Mouse (Mus musculus) cerebellum, adult 11 months (tissue): Measurements from ENCODE around the gene Col18a1.

Experiments
- DNase-seq: peaks from one replicate; pipeline ENCODE4 v3.0.0; 2022

Col18a1 gene

DNA sequence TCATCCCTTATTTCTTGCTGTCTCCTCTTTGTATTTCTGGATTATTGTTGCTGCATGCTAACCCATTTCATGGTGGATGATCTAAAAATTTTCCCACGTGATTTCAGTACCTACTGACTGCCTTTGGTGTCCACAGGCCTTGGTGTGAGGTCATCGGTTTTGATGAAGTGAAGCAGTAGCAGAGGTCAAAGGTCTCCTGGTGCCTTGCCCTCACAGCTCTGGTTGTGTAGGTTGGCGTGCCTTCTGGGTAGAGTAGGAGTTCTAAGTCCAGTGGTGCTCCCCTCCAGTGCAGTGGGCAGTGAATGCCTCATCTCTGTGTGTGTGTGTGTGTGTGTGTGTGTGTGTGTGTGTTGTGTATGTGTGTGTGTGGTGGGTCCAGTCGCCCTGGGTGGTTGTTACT is 118.2 kb downstream of the Col18a1 start:
- DNase-seq, result no peak

DNA sequence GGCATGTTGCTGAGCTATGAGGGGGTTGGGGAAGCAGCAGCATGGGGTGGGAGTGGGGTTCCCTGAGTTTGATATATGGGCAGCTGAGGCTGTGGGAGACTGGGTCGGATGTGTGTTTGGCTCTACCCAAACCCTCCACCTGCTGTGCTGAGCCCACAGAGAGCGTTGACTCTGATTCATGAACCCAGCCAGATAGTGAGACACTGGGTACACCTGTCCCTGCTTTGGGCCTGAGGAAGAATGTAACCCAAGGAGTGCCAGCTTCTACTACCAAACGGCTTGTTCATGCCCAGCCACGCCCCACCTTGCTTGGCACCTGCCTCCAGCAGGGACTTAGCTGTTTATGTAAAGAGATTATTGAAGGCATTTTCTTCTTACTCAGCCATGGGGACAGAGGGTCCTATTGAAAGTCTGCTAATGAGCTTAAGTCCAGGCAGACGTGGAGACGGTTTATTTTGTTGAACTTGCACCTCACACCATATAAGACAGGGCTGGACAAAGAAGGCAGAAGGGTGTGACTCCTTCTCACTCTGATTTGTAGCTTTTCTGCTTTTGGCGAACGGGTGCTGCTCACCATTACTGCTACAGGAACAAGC is 127.7 kb downstream of the Col18a1 start:
- no peak for DNase-seq

DNA sequence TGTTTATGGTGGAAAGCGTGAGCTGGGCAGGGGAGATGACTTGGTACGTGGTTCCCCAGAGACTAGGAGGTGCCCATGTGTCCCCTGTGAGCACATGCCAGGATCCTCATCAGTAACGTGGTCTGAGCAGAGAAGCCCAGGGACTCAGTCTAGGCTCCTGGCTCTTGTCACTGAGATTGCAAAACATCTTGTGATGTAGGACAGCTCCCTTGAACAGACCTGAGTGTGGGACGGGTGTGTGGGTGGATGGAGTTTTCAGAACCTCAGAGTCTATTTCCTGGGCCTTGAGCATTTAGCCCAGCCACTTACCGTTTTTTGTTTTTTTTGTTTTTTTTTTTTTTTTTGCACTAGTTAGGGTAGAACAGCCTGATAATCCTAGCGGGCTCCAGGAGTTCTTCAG is 130.9 kb downstream of the Col18a1 start:
- DNase-seq, result no peak

DNA sequence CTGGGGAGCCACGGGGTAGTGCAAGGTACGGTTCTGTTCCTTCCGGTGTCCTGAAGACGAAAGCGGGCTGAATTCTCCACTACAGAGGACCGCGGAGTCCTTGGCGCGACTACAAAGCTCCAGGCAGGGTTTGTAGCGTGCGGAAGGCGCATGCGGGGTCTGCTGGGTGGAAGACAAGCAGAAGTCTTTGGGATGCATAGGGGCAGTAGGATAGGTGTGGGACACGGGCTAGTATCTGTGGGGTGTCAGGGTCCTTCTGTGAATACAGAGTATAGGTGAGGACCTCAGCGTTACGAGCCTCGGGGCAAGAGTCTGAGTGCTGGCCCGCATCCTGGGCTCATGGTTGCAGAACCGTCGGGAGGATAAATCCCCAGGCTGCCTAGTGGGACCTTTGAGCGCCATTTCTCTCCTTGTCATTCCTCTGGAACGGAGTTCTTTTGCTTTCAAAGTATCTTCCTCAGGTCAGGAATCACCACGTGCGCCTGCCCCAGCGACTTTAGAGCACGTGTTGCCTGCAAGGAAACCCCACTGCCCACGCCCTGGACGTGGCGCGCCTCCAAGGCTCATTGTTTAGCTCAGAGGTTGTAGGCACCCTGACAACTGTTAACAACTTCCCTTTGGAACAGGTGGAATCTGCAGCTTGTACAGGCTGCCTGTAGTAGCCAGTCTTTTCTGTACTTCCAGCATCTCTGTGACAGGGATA is 132.9 kb downstream of the Col18a1 start:
- peak; percentile 50 for DNase-seq

DNA sequence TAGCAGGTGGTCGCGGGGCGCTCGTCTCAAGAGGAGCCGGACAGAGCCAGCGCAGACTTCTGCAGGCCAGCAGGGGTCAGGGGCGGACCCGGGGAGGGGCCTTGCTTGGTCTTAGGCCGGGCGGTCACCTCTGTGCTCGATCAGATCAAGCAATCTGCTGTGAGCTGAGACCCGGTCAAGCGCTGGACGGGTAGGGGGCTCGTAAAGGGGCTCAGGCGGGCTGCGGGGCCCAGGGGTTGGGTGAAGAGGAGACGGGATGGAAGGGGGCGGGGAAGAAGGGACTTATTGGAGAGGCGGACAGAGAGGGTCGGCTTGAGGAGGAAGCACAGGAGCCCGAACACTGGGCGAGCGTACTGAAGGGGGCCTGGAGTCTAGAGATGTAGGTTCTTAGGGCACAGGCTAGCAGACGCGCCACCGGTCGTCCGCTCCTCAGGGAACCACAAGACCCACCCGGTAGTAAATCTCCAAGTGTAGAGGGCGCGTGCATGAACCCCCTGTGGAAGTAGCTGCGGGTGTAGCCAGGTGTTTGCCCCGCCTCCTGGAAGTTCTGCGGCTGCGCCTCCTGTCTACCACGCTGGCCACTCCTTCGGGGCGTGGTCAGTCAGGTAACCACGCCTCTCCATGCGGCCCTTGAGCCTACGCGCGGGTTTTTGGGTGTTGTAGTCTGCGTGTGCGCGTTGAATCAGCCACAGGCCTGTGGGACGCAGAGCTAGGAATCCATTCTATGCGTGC is 133.6 kb downstream of the Col18a1 start:
- DNase-seq, result peak; percentile 97

DNA sequence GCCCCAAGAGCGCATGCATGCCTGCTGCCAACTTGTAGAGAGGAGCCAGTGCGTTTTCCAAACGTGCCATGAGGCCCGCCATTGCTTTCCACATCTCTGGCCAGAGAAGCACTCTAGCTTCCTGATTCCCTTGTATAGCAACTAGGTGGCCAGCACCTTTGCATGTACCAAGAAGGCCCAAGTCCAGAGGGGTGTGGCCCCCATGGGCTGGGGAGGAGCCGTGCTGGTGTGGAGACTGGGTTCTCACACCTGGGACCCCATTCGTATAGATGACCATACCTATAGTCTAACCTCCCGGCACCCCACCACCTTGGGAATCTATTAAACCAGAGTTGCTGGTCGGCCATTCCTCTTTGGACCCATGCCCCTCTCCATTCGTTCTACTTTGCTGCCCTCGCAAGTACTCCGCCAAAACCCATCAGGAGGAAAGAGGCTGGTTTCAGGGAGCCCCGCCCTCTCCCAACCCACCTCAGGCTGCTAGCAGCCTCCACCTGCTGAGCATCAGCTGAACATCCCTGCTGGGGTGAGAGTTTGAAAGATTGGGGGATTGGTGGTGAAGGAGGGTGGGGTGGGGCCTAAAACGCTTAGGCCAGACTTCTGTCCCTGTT is 134.5 kb downstream of the Col18a1 start, which contains the start of gene Slc19a1:
Gene Slc19a1, plus strand, starts transcription at position 474 of the 608 bp plus-strand sequence.
- peak; percentile 27 for DNase-seq

DNA sequence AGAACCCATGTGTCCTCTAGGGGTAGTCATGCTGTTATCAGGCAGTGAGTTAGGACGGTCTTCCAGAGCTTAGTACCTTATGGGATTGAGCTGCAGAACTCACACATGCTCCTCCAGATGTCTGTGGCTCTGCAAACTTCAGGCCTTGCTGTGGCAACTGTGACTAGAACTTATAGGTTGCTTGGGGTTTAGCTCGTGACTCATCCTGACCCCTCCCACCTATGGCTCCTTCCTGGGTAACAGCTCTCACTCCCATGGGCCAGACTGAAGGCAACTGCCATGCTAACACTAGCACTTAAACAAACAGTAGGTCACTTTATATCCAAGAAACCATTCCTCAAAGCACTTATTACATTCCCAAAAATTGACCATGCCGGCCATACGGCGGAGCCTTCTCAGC is 135.7 kb downstream of the Col18a1 start:
- no peak for DNase-seq

DNA sequence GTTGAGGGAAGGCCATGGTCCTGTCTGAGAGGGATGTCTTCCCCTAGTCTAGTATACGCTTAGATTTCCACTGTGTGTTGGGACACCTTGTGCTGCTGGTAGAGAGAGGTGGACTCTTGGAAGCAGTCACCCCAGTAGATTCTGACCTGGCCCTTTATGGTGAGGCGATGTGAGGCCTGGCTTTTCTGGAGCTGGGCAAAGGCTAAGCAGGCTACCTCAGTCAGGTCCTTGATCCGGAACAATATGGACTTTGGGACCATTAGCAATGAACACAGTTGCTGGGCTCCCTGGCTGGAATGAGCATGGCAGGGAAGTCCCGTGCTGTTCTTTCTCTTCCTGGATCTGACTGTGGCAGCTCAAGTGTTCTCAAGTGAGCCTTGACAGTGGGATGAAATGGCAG is 136.6 kb downstream of the Col18a1 start:
- DNase-seq, result no peak

DNA sequence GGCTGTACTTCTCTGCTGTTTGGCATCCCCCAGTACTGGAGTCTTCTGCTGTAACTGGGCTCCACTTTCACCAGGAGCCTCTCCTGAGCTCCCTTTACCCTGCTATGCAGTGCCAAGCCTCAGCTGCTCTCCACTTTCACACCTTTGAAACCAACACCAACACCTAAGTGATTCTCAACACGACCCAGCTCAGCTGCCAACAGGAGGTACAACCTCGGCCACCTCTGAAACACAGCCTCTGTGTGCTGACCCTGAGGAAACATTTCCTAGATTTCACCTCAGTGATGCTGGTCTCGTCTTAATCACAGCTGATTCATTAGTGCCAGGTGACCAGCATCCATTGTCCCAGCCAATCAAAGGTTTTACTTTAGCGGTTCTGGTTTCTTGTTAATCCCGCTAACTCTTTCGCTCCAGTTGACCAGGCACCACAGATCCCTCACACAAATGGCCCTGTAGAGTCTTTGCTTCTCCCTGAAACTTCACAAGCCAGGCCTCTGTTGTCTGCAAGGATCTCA is 137.5 kb downstream of the Col18a1 start:
- DNase-seq, result no peak

DNA sequence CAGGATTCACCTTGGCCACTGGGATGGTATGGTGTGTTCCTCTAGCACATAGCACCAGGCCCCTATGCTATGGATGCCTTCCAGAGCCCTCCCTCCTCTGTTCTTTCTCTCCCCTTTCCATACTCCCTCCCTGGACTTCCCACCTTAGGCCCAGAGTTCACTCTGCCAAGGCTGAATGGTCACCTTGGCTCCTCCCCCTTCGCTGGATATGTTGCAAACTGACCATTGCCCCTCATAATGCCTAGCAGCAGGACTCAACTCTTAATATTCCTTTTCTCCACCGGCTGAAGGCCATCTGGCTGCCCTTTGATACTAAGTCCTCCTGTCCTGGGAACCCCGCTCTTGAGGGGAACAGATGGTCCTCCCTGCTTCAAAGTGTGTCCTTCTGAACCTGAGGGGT is 139.4 kb downstream of the Col18a1 start:
- DNase-seq, result no peak

DNA sequence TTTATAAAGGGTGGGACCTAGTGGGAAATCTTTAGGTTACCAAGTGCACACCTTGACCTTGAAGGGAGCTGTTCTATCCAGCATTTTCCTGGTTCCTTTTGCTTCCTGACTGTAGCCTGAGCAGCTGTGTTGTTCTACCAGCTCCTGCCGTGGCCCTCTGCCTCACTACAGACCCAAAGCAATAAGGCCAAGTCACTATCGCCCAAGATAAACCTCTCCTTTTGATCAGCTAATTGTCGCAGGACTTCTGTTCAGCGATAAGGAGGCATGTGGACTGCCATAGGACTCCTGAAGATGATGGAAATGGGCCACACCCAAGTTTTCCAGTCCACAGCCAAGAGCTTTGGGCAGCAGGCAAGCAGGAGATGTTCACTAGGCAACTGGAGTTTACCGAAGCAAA is 142.1 kb downstream of the Col18a1 start:
- no peak for DNase-seq

DNA sequence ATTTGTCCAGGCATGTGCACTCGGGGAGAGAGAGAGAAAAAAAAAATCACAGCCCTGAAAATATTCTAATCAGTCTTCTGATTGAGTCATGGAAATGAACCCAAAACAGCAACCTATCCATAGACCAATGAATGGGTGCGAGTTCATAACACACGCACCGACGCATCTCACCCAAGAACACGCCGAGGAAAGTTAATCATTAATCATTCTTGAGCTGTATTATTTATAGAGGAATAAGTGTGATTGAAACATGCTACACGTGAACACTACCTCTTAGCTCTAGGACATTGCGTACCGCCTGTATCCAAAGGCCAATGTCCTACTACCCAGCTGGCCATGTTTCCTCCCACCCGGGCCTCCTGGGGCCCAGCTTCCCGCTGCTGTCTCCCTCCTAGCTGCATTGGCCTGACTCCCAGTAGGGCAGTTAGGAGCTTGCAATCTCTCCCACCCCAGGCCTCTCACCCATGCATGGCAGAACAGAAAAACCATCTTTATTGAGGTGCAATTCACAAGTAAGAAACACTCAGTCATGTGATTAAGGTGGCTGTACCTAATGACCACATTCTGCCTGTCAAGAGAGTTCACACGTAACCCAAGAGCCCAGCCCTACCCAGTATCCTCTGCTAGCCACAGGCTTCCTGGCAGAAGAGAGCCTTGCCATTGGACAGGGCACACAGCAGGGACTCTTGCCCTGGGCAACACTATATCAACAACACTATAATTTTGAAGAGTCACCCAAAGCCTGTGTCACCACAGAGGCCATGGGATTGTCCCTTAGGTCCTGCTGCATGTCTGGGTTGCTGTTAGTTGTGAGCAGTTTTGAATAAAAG is 143.8 kb downstream of the Col18a1 start:
- DNase-seq, result no peak

DNA sequence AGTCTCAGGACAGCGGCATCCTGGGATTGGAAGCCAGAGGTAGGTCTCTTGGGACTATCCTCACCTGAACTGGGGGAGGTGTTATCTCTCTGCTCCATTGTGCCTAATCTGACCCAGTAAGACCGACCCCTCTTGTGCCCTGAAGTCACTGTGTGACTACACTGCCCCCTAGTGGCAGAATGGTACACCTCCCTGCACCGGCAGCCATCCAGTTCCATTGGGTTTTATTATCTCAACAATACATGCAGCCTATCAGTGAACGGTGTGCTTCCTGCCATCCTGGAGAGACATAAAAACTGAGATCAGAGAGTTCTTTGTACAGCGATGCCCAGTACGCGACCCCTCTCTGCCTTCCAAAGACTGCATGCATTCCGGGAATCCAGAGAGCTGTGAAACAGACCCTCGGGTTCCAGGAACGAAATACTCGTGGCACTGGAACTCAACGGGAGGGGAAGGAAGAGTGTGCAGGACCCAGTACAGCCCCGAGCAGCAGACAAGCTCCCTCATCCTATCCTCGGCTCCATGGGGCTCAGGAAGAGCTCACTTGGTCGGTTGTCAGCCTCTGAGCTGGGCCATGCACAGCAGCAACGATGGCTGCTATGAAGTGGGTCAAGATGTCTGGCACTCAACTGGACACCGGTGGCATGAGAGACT is 144.8 kb downstream of the Col18a1 start:
- peak; percentile 86 for DNase-seq

DNA sequence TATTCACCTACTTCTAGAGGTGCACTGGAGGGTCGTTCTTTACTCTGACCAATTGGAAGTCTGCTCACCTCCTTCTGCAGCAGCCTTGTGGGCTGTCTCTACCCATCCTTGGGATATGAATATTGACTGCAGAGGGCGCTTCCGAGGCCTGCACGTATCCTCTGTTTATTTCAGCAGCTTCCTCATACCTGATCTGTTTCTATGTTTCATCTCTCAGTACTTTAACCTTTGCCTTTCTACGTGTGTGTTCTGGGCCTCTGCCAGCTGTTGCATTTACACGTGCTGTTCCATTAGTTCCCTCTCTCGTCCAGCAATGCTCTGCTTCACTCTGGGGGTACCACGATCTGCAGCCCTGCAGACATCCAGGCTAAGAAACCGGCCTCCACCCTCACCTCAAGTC is 148.7 kb downstream of the Col18a1 start:
- no peak for DNase-seq

DNA sequence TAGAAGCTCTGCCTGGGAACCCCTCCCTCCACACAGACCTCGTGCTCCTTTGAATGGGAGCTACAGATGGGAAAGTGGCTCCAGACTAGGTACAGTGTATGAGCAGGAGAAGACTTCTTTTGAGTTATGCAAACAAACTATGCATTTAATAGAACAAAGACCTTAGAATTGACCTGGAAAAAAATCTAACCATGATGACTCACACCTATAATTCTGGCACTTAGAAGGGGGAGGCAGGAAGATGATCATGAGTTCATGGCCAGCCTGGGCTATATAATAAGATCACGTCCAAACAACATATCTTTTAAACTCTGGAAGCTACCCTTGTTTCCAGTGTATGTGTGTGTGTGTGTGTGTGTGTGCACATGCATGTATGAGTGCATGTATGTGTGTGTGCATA is 149.3 kb downstream of the Col18a1 start:
- DNase-seq, result no peak

DNA sequence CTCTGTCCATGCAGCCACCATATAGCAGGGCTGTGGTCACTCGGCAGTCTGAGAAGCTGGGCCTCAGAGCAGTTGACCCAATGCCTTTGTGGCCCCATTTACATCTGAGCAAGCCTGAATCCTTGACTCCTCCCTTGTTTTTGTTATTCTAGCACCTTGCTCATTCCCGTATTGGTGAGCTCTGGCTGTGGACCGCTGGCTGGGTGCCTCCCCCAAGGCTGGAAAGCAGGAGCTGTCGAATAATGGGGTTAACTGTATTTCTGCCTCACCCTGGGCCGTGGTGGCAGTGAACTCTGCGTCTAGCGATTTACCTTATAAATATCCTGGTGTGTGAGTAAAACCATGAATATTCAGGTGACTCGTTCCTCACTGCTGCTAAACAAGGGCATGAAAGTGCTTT is 149.8 kb downstream of the Col18a1 start:
- DNase-seq, result no peak

DNA sequence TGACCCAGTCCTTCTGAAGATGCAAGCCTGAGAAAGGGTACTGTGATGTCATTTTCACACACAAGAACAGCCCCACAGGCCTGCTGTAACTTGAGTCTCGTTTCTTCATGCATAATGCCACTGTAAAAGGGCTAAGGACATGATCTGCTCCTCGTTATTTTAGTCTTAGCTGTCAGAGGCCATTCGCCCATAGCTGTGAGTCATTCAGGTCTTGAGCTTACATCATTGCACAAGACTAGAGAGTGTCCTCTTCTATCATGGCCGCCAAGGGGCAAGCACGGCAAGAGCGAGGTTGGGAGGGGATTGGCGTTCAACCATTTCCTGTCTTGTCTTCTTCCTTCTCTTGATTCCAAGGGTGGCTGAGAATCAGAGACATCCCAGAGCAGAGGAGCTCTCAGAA is 150.3 kb downstream of the Col18a1 start:
- no peak for DNase-seq

DNA sequence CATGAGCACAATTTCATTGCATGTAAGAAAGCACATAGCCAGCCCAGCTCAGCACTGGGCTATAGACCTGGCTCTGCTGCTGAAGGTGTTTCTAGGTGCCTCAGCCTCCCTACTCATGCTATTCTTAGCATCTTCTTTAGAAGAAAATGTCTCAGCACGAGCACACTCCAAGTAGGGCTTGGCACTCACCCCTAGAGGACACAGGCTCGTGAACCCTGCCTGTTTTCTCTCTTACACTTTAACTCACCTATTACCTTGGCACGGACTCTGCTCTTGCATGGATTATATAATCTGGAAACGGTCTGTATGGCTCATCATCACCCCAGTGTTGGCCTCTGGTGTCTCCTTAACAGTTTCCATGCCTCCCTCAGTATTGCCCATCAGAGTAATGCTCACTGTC is 154.7 kb downstream of the Col18a1 start:
- no peak for DNase-seq

DNA sequence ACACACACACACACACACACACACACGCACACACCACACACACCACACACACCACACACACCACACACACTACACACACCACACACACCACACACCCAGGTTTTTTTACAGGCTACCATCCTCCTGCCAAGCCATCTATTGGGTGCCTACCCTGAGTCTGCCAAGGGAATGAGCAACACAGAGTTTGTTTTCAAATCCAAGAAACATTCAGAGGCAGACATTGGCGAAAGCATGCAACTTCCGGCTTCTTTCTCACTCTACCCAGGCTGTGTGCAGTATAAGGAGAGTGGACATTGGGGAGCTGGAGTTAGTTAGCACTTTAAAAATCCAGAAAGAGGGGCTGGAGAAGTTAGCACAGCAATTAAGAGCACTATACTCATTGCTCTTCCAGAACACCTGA is 157.7 kb downstream of the Col18a1 start:
- DNase-seq, result peak; percentile 35

DNA sequence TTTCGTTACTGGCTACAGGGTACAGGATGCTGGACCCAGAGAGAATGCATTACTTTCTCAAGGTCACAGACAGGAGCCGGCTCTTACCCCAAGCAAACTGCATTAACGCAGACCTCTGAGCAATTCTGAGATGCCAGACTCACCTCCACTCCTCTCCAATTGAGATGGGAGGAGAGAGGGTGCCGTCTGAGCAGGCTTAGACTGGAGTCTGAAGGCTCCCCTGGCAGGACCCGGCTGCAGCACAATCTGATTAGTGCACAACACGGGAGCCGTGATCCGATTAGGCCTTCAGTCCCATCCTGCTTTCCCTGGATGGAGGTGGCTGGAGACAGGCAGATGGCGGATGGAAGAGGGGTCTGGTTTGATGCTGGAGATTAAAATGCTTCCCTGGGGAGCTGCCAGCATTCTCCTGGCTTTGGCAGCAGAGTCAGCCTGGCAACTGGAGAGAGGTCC is 158.2 kb downstream of the Col18a1 start:
- DNase-seq, result peak; percentile 85

DNA sequence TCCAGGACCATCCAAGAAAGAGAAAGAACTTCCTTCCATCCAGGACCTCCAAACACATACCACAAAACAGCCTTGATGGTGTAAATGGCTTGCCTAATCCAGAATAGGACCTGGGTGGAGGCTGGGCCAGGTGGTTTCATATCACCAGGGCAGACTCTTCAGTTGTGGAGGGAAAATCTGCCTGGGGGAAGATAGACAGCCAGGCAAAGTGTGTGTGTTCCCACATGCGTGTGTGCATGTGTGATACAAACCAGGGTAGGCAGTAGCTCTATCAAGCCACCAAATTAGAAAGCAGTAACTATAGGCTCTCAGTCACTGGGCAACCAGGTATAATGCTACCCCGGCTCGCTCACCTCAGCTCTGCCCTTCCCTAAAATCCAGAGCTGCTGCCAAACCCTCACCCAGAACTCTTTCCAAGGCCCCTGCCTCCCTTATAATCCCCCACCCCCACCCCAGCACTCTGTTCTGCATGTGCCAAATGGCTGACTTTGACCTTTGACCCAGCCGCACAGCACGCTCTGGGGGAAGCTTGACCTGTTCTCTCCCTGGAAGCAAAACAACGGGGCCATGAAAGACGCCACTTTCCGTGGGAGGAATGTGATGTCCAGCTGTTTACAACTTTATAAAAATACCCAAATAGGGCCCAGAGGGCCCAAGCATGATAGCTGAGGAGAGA is 158.8 kb downstream of the Col18a1 start:
- no peak for DNase-seq
